Mouse (Mus musculus): Measurements from ENCODE around the gene Ndc1.

GRCm38 (mm10) chr4:107393771-107394170 lies 26.2 kb downstream of the Ndc1 start:
- no peak for TF ChIP-seq CTCF (IDR thresholded peaks at IDR 0.05; ENCODE audit: borderline replicate concordance, insufficient read depth, low read depth, low read length)
- TF ChIP-seq POLR2A (IDR thresholded peaks at IDR 0.05; ENCODE audit: borderline replicate concordance, insufficient read depth, low read length): no peak
